Mouse (Mus musculus) heart, embryonic 11.5 days (tissue): Measurements from ENCODE around the gene Gm20388. TPM values are rescaled to one million over a fixed set of nuclear protein-coding genes. Genes with fewer than 3 reads are reported as not detected.

Experiments
- ATAC-seq: fragments of 200-750 bp; cut with Nextera tagmentation; replicated peaks from 2 replicates; pipeline ENCODE4 v1.8.0; 2017; ENCODE audit warnings: moderate library complexity; ENCODE audit not compliant: insufficient number of reproducible peaks, low FRiP score, low TSS enrichment
- H3K27ac ChIP-seq: fragments of 300-500 bp; sonication (generic); 2 replicates; pipeline ENCODE4 v1.5.1; 2014; ENCODE audit warnings: mild to moderate bottlenecking, low read depth, low read length
- H3K27me3 ChIP-seq: fragments of 300-500 bp; sonication (generic); 2 replicates; pipeline ENCODE4 v1.6.1; 2014; ENCODE audit warnings: mild to moderate bottlenecking, low read length, mixed read lengths; ENCODE audit not compliant: control insufficient read depth, insufficient read depth
- H3K36me3 ChIP-seq: fragments of 300-500 bp; sonication (generic); 2 replicates; pipeline ENCODE4 v1.6.1; 2014; ENCODE audit warnings: mild to moderate bottlenecking, low read length, moderate library complexity, mixed read lengths; ENCODE audit not compliant: control insufficient read depth, insufficient read depth
- H3K4me1 ChIP-seq: fragments of 300-500 bp; sonication (generic); 2 replicates; pipeline ENCODE4 v1.6.1; 2014; ENCODE audit warnings: low read length; ENCODE audit not compliant: control insufficient read depth, insufficient read depth
- H3K4me2 ChIP-seq: fragments of 300-500 bp; sonication (generic); 2 replicates; pipeline ENCODE4 v1.6.1; 2014; ENCODE audit warnings: mild to moderate bottlenecking, moderate library complexity
- H3K4me3 ChIP-seq: fragments of 300-500 bp; sonication (generic); 2 replicates; pipeline ENCODE4 v1.5.1; 2014; ENCODE audit warnings: low read depth, low read length
- H3K9ac ChIP-seq: fragments of 300-500 bp; sonication (generic); 2 replicates; pipeline ENCODE4 v1.6.1; 2014; ENCODE audit warnings: mild to moderate bottlenecking, low read depth, low read length, moderate library complexity
- H3K9me3 ChIP-seq: fragments of 300-500 bp; sonication (generic); replicated peaks from 2 replicates; pipeline ENCODE4 v1.6.1; 2016; ENCODE audit warnings: low read length; ENCODE audit not compliant: control insufficient read depth
- WGBS: fragments of 180-500 bp; shearing (Covaris S2); extraction: QIAGEN DNeasy Blood & Tissue Kit; methylation state at CpG from one replicate; pipeline ENCODE4 v1.1.7; 2014; ENCODE audit not compliant: insufficient replicate concordance; 5-methylcytosine and 5-hydroxymethylcytosine counted together
- polyA plus RNA-seq: library from polyadenylated mRNA; unstranded; fragments of >200 nt; fragmentation: Nextera tagmentation; extraction: Ambion mirVana; gene quantifications from 2 replicates; pipeline ENCODE4 v1.2.1, GENCODE M21; 2014

The Gm20388 gene
- polyA plus RNA-seq, 1 experiment from 2014 or later: 6.4 TPM

GRCm38 (mm10) chr8:120513638-120514461 is 603.2 kb downstream of the Gm20388 start:
- Histone ChIP-seq H3K27me3 (no peaks in the 10 kb centered on the region), H3K36me3 (no peaks in the 10 kb centered on the region), H3K4me2 (peak overlapping the region; percentile 14), H3K9me3 (no peaks in the 10 kb centered on the region), H3K4me3 (no peak overlapping the region), H3K4me1 (peaks cover 94% of the 10 kb centered on the region), H3K27ac (no peak overlapping the region), H3K9ac (no peak overlapping the region)
- WGBS: 22% methylated on average over 26 of the region's 26 CpGs
- ATAC-seq: no peak

- Histone ChIP-seq H3K27ac (no peak overlapping the region), H3K27me3 (no peaks in the 10 kb centered on the region), H3K4me2 (no peak overlapping the region), H3K4me1 (peaks cover 88% of the 10 kb centered on the region), H3K9ac (no peak overlapping the region), H3K9me3 (no peaks in the 10 kb centered on the region), H3K36me3 (no peaks in the 10 kb centered on the region), H3K4me3 (no peak overlapping the region)
- WGBS: 93% methylated on average over 2 of the region's 2 CpGs
- no peak for ATAC-seq
Observed at GRCm38 (mm10) chr8:120515214-120515613, 604.6 kb downstream of the Gm20388 start.

GRCm38 (mm10) chr8:120515650-120516049 is 605.0 kb downstream of the Gm20388 start:
- ATAC-seq: no peak
- Histone ChIP-seq H3K4me2 (no peak overlapping the region), H3K9me3 (no peaks in the 10 kb centered on the region), H3K36me3 (no peaks in the 10 kb centered on the region), H3K4me1 (peaks cover 88% of the 10 kb centered on the region), H3K27ac (0 out of 2 replicates have a peak overlapping the region, but pooled peaks have one; percentile 6), H3K27me3 (no peaks in the 10 kb centered on the region), H3K4me3 (no peak overlapping the region), H3K9ac (no peak overlapping the region)
- WGBS: 79% methylated on average over 6 of the region's 6 CpGs

GRCm38 (mm10) chr8:120516182-120516755 is 605.6 kb downstream of the Gm20388 start:
- ATAC-seq: peak; percentile 36; the same call in 1 of the 2 replicates
- 13% methylated on average over 11 of the region's 12 CpGs for WGBS

GRCm38 (mm10) chr8:120517666-120518410 is 607.2 kb downstream of the Gm20388 start:
- Histone ChIP-seq H3K36me3 (no peaks in the 10 kb centered on the region), H3K4me3 (no peak overlapping the region), H3K27me3 (no peaks in the 10 kb centered on the region), H3K9ac (0 out of 2 replicates have a peak overlapping the region, but pooled peaks have one; percentile 28), H3K4me1 (peaks cover 77% of the 10 kb centered on the region), H3K27ac (no peak overlapping the region; the same call in 1 of the 2 replicates), H3K4me2 (no peak overlapping the region), H3K9me3 (no peaks in the 10 kb centered on the region)
- WGBS: 50% methylated on average over 11 of the region's 11 CpGs
- ATAC-seq: no peak

More at GRCm38 (mm10) chr8:120516182-120516755, 605.6 kb downstream of the Gm20388 start:
- Histone ChIP-seq H3K4me3 (no peak overlapping the region), H3K27me3 (no peaks in the 10 kb centered on the region), H3K4me1 (peaks cover 88% of the 10 kb centered on the region), H3K9me3 (no peaks in the 10 kb centered on the region), H3K4me2 (peak overlapping the region; percentile 46), H3K27ac (peak overlapping the region; percentile 42; the same call in 1 of the 2 replicates), H3K36me3 (no peaks in the 10 kb centered on the region), H3K9ac (0 out of 2 replicates have a peak overlapping the region, but pooled peaks have one; percentile 50)

GRCm38 (mm10) chr8:120518736-120519534 is 608.3 kb downstream of the Gm20388 start:
- WGBS: 63% methylated on average over 14 of the region's 14 CpGs
- no peak overlapping the region for H3K27ac ChIP-seq

GRCm38 (mm10) chr8:120520287-120520686 is 609.6 kb downstream of the Gm20388 start:
- peak overlapping the region; percentile 49; the same call in 1 of the 2 replicates for H3K9ac ChIP-seq
- no peak overlapping the region for H3K27ac ChIP-seq
- H3K4me2 ChIP-seq: no peak overlapping the region
- H3K27me3 ChIP-seq: no peaks in the 10 kb centered on the region
- WGBS: 56% methylated on average over 15 of the region's 15 CpGs
- no peaks in the 10 kb centered on the region for H3K9me3 ChIP-seq
- H3K4me3 ChIP-seq: no peak overlapping the region
- ATAC-seq: no peak
- peaks cover 79% of the 10 kb centered on the region for H3K4me1 ChIP-seq
- H3K36me3 ChIP-seq: no peaks in the 10 kb centered on the region

More at GRCm38 (mm10) chr8:120518736-120519534, 608.3 kb downstream of the Gm20388 start:
- no peaks in the 10 kb centered on the region for H3K36me3 ChIP-seq
- H3K4me1 ChIP-seq: peaks cover 76% of the 10 kb centered on the region
- no peaks in the 10 kb centered on the region for H3K27me3 ChIP-seq
- peak; percentile 13; the same call in 1 of the 2 replicates for ATAC-seq
- no peak overlapping the region for H3K4me3 ChIP-seq
- H3K9ac ChIP-seq: no peak overlapping the region
- H3K4me2 ChIP-seq: no peak overlapping the region
- H3K9me3 ChIP-seq: no peaks in the 10 kb centered on the region
